Mouse (Mus musculus): Measurements from ENCODE around the gene Smarca4.
"Not testable (repeated sequence)": the region's sequence is repeated elsewhere in the genome, so short reads cannot be mapped to it uniquely, and the experiment has no call there.

Gene Smarca4

GRCm38 (mm10) chr9:21653253-21653652 lies 37.3 kb downstream of the Smarca4 start:
- no peak for DNase-seq (ENCODE audit: low read depth, low spot score)

- no peak for DNase-seq (ENCODE audit: low read depth, low spot score)
Observed at GRCm38 (mm10) chr9:21662034-21662433, 46.1 kb downstream of the Smarca4 start.

- DNase-seq (ENCODE audit: low read depth, low spot score) = no peak
Observed at GRCm38 (mm10) chr9:21668946-21669345, 53.0 kb downstream of the Smarca4 start.

GRCm38 (mm10) chr9:21670354-21670753 lies 54.4 kb downstream of the Smarca4 start:
- no peak for DNase-seq (ENCODE audit: low read depth, low spot score)

- no peak for DNase-seq (ENCODE audit: low read depth, low spot score)
Observed at GRCm38 (mm10) chr9:21671753-21672152, 55.8 kb downstream of the Smarca4 start.

GRCm38 (mm10) chr9:21677706-21678105 lies 61.7 kb downstream of the Smarca4 start:
- no peak for DNase-seq (ENCODE audit: low read depth, low spot score)

GRCm38 (mm10) chr9:21680448-21680847 lies 64.5 kb downstream of the Smarca4 start:
- DNase-seq (ENCODE audit: low read depth, low spot score) = no peak

- no peak for DNase-seq (ENCODE audit: low read depth, low spot score)
Observed at GRCm38 (mm10) chr9:21682827-21683226, 66.9 kb downstream of the Smarca4 start.

GRCm38 (mm10) chr9:21683897-21684296 lies 67.9 kb downstream of the Smarca4 start:
- DNase-seq (ENCODE audit: low read depth, low spot score) = no peak

- DNase-seq (ENCODE audit: low read depth, low spot score) = no peak
Observed at GRCm38 (mm10) chr9:21688554-21688953, 72.6 kb downstream of the Smarca4 start.

- no peak for DNase-seq (ENCODE audit: low read depth, low spot score)
Observed at GRCm38 (mm10) chr9:21690031-21690430, 74.1 kb downstream of the Smarca4 start.

GRCm38 (mm10) chr9:21691862-21692261 lies 75.9 kb downstream of the Smarca4 start:
- peak; percentile 39 for DNase-seq (ENCODE audit: low read depth, low spot score)

GRCm38 (mm10) chr9:21692491-21692890 lies 76.5 kb downstream of the Smarca4 start:
- no peak for DNase-seq (ENCODE audit: low read depth, low spot score)

- no peak for DNase-seq (ENCODE audit: low read depth, low spot score)
Observed at GRCm38 (mm10) chr9:21694071-21694470, 78.1 kb downstream of the Smarca4 start.

- DNase-seq (ENCODE audit: low read depth, low spot score) = no peak
Observed at GRCm38 (mm10) chr9:21695229-21695792, 79.3 kb downstream of the Smarca4 start.

- DNase-seq (ENCODE audit: low read depth, low spot score) = no peak
Observed at GRCm38 (mm10) chr9:21697121-21697520, 81.2 kb downstream of the Smarca4 start.

- not testable (repeated sequence) for DNase-seq (ENCODE audit: low read depth, low spot score)
Observed at GRCm38 (mm10) chr9:21699280-21699679, 83.3 kb downstream of the Smarca4 start.

- no peak for DNase-seq (ENCODE audit: low read depth, low spot score)
Observed at GRCm38 (mm10) chr9:21701091-21701490, 85.1 kb downstream of the Smarca4 start.

- DNase-seq (ENCODE audit: low read depth, low spot score) = no peak
Observed at GRCm38 (mm10) chr9:21703494-21703893, 87.5 kb downstream of the Smarca4 start.

- no peak for DNase-seq (ENCODE audit: low read depth, low spot score)
Observed at GRCm38 (mm10) chr9:21706085-21706484, 90.1 kb downstream of the Smarca4 start.

GRCm38 (mm10) chr9:21706586-21707265 lies 90.8 kb downstream of the Smarca4 start:
- DNase-seq (ENCODE audit: low read depth, low spot score) = no peak

- no peak for DNase-seq (ENCODE audit: low read depth, low spot score)
Observed at GRCm38 (mm10) chr9:21709340-21709739, 93.4 kb downstream of the Smarca4 start.

- no peak for DNase-seq (ENCODE audit: low read depth, low spot score)
Observed at GRCm38 (mm10) chr9:21715298-21715697, 99.3 kb downstream of the Smarca4 start.
